Mouse (Mus musculus): ENCODE results near the gene Klhl25.

DNA sequence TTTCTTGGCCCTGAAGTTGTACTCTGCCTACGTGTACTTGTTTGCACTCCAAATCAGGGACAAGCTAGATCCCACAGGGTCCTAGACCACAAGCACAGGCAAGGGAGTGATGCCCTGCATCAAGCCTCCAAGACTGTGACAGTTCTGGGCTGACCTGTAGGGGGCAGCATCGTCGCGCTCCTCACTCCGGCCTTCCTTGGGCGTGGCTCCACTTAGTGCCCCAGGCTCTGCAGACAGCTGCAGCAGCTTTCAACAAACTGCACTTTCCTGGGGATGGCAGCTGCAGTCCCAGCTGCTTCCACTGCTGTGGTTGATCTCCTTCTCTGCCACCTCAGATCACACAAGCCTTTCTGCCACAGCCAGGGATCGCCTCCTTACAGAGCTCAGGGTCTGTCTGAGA lies 65.8 kb downstream of the Klhl25 start:
- no peak for TF ChIP-seq MAFK (IDR thresholded peaks at IDR 0.05; ENCODE audit: insufficient replicate concordance, low read length)
- no peak for TF ChIP-seq MXI1 (IDR thresholded peaks at IDR 0.05; ENCODE audit: low read depth, low read length)
- TF ChIP-seq CTCF (conservative IDR thresholded peaks at IDR 0.05 in 1 of 2, IDR thresholded peaks at IDR 0.05 in 1 of 2; ENCODE audit: low read depth in 2 of 2, low read length in 2 of 2): peak; percentile 77 to 81
- TF ChIP-seq SMC3 (IDR thresholded peaks at IDR 0.05; ENCODE audit: low read depth, low read length): peak; percentile 46
- TF ChIP-seq POLR2A (IDR thresholded peaks at IDR 0.05; ENCODE audit: low read depth, low read length): no peak

Measured in CH12.LX (cell line).